Mouse (Mus musculus) MEL (cell line): ENCODE results near the gene Fam155a.

ENCODE experiments used
- CTCF ChIP-seq, 3 experiments: IDR thresholded peaks in 2 of 3; conservative IDR thresholded peaks in 1 of 3; 2 replicates each; pipeline ENCODE4 v1.5.1; 2011 to 2012; ENCODE audit warnings: low read length in 3 of 3, low read depth in 2 of 3, mild to moderate bottlenecking in 2 of 3, improper control_type of control experiment in 1 of 3, inconsistent platforms in 1 of 3, mixed read lengths in 1 of 3, moderate library complexity in 1 of 3; ENCODE audit not compliant: control insufficient read depth in 1 of 3, insufficient read depth in 1 of 3, poor library complexity in 1 of 3, severe bottlenecking in 1 of 3
- E2F4 ChIP-seq: IDR thresholded peaks from 2 replicates; pipeline ENCODE4 v1.6.1; 2011; ENCODE audit warnings: low read depth, low read length, improper control_type of control experiment, borderline replicate concordance
- ELF1 ChIP-seq: IDR thresholded peaks from 2 replicates; pipeline ENCODE4 v1.6.1; 2014; ENCODE audit warnings: low read depth, mild to moderate bottlenecking, inconsistent platforms, low read length, improper control_type of control experiment, moderate library complexity
- EP300 ChIP-seq, 2 experiments: IDR thresholded peaks; 2 replicates each; pipeline ENCODE4 v1.6.1; 2011; ENCODE audit warnings: improper control_type of control experiment in 2 of 2, low read length in 2 of 2, low read depth in 1 of 2, mild to moderate bottlenecking in 1 of 2
- MAX ChIP-seq: IDR thresholded peaks from 2 replicates; pipeline ENCODE4 v1.6.1; 2011; ENCODE audit warnings: low read length, improper control_type of control experiment
- NELFE ChIP-seq: IDR thresholded peaks from 2 replicates; pipeline ENCODE4 v1.6.1; 2011; ENCODE audit warnings: low read depth, low read length, improper control_type of control experiment
- POLR2A ChIP-seq, 2 experiments: IDR thresholded peaks; 2 replicates each; pipeline ENCODE4 v1.6.1; 2011 to 2012; ENCODE audit warnings: low read length in 2 of 2, mild to moderate bottlenecking in 2 of 2, control low read depth in 1 of 2, improper control_type of control experiment in 1 of 2, low read depth in 1 of 2, moderate library complexity in 1 of 2; ENCODE audit not compliant: control insufficient read depth in 1 of 2, insufficient read depth in 1 of 2, poor library complexity in 1 of 2
- TCF12 ChIP-seq: IDR thresholded peaks from 2 replicates; pipeline ENCODE4 v1.6.1; 2014; ENCODE audit warnings: low read depth, mild to moderate bottlenecking, inconsistent platforms, low read length, improper control_type of control experiment, moderate library complexity
- ZNF384 ChIP-seq: IDR thresholded peaks from 2 replicates; pipeline ENCODE4 v1.6.1; 2012; ENCODE audit warnings: low read depth, mild to moderate bottlenecking, inconsistent platforms, low read length, improper control_type of control experiment

DNA sequence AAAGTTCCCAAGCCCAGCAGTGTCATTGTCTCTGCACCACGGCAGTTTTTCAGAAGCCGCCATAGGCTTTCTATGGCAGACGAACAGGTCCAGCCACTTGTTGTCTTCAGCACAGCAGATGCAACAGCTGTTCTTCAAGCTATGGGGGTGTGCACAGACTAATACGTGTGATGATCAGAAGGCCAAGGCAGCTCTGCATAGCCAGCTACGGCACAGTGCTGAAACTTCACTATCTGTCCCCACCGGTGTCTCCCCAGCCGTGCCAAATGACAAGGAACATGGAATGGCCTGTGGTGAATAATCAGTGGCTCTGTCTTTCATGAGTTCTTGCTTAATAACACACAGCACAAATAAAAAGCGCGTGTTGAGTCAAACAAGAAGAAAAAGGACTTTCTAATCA is 428.4 kb downstream of the Fam155a start:
- TF ChIP-seq CTCF (IDR thresholded peaks at IDR 0.05 in 2 of 3, conservative IDR thresholded peaks at IDR 0.05 in 1 of 3; ENCODE audit: control insufficient read depth in 1 of 3, insufficient read depth in 1 of 3, low read depth in 2 of 3, low read length in 3 of 3, poor library complexity in 1 of 3, severe bottlenecking in 1 of 3) (no peak), ZNF384 (no peak), POLR2A (IDR thresholded peaks at IDR 0.05; ENCODE audit: control insufficient read depth in 1 of 2, insufficient read depth in 1 of 2, low read depth in 1 of 2, low read length in 2 of 2, poor library complexity in 1 of 2) (no peak), ELF1 (no peak), EP300 (IDR thresholded peaks at IDR 0.05; ENCODE audit: low read depth in 1 of 2, low read length in 2 of 2) (no peak), TCF12 (no peak), MAX (no peak), E2F4 (no peak), NELFE (no peak)
